Mouse (Mus musculus): ENCODE measurements around the gene Rabggtb.

DNA sequence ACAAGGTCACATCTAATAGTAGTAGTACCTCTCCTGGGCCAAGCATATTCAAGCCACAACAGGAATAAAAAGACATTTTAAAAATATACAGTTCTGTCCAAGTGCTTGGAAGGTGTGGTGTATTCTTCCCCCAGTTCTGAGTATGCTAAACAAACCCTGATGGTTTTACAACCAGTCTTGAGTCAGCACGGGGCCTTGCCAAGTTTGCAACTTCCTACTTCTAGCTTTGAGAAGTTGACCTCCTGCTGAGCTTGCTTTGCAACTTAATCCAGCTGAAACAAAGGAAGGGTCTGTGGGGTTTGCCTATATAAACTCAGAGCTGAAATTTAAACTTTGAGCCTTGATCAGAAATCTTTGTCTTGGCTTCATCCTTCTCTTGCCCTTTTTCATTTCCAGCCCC is 4.4 kb upstream of the Rabggtb start:
- no peak for TF ChIP-seq CTCF (IDR thresholded peaks at IDR 0.05)
- TF ChIP-seq EP300 (IDR thresholded peaks at IDR 0.05; ENCODE audit: insufficient read depth, low read depth, low read length): no peak
- no peak for TF ChIP-seq POLR2A (IDR thresholded peaks at IDR 0.05; ENCODE audit: insufficient read depth, low read depth, low read length)
